Mouse (Mus musculus) ES-E14 (cell line): ENCODE data around the gene Rps21.

Experiments used
- CHD2 ChIP-seq: IDR thresholded peaks from 2 replicates; pipeline ENCODE4 v1.6.1; 2014; ENCODE audit warnings: mild to moderate bottlenecking, low read depth, low read length, inconsistent platforms
- ZC3H11A ChIP-seq: IDR thresholded peaks from 2 replicates; pipeline ENCODE4 v1.6.1; 2012; ENCODE audit warnings: low read depth, mild to moderate bottlenecking, inconsistent platforms, low read length, borderline replicate concordance

- TF ChIP-seq ZC3H11A (no peak), CHD2 (no peak)
Observed at GRCm38 (mm10) chr2:180248947-180249660, 8.1 kb upstream of the Rps21 start.
